Mouse (Mus musculus) urinary bladder, postnatal 4 days (tissue): ENCODE measurements around the gene Eipr1.
"Not testable (repeated sequence)": the region's sequence is repeated elsewhere in the genome, so short reads cannot be mapped to it uniquely, and the experiment has no call there.

Source experiments
- DNase-seq, 2 experiments: peaks; one replicate each; pipeline ENCODE4 v3.0.0; 2021 to 2022; ENCODE audit warnings: low spot score in 2 of 2

Gene Eipr1

GRCm38 (mm10) chr12:28751508-28752263 lies at the start of gene Eipr1:
Eipr1 (plus strand) TSS chr12:28751803.
- DNase-seq: peak; percentile 82 to 87

GRCm38 (mm10) chr12:28704381-28704780 lies 47.2 kb upstream of the Eipr1 start:
- no peak for DNase-seq

- DNase-seq: no peak
Observed at GRCm38 (mm10) chr12:28705204-28705603, 46.4 kb upstream of the Eipr1 start.

DNA sequence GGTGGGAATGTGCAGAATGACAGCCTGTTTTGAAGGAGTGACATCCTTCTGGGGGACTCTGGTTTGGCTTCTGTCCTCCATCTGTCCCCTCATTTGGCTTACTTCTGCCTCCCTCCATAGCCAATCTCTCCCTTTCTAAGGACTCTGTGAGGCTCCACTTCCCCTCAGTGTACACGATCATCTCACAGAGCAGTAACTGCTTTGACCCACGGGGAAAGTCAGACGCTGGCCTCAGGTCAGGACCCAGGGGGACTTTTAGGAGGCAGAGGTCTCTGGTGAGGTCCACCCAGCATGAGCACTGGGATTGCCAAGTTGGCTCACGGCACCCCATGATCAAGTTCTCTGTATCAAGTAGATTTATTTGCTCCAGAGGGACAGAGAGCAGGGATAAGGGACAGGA lies 43.4 kb upstream of the Eipr1 start:
- DNase-seq: no peak

DNA sequence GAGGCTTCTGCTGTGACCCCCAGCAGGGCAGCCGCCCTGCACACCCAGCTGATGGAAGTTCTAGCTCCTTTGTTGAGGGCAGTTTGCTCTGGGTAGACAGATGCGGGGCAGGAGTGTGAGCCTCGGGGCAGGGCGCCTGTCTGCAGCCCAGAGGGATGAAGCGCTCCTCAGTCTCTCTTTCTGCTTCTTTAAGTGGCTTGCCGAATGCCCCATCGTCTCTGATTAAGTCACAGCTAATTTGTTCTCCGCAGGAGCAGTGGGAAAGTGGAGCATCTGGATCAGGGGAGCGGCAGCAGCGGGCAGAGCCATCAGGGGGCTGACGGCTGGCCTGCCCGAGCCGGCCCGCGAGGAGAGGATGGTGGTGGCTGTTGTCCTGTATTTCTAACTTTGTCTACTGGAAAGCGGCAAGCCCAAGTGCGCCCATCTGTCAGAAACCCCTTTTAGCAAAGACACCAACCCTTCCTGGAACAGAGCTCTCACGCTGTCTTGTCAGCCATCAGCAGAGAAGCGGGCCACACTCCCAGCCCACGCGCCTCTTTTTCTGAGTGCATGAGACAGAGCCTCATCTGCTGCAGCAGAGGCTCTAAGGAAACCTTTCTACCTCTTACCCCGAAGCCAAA lies 40.9 kb upstream of the Eipr1 start:
- no peak for DNase-seq

DNA sequence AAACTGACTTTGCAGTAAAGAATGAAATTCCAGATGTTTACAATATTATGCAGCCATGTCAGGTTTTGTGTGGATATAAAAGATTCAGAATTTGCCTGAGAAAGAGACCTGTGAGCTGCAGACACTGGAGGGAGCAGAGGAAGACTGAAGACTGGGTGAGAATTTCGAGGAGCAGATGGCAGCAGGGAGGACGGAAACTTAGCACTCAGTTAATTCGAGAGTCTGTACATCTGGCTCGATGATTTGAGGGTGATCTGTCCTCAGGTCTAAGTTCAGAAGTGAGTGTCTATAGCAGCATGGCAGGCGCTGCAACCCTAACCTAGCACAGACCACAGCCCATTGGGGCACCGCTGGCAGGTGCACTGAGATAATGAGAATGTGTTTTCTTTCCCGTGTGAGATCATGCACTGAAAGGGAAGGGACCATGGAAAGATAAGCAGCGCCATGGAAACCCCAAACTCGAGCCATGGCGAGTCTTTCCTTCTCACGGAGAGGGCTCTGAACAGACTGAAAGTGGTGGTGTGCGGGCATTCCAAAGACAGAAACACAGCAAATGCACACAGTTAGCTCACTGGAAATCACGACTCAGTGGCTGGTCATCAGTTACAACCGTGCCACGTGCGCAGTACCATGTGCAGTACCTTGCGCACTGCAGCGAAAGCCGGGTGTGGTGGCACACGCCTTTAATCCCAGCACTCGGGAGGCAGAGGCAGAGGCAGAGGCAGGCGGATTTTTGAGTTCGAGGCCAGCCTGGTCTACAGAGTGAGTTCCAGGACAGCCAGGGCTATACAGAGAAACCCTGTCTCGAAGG lies 36.6 kb upstream of the Eipr1 start:
- DNase-seq: no peak

GRCm38 (mm10) chr12:28717066-28717465 lies 34.5 kb upstream of the Eipr1 start:
- no peak for DNase-seq

GRCm38 (mm10) chr12:28718106-28718505 lies 33.5 kb upstream of the Eipr1 start:
- DNase-seq: no peak

- DNase-seq: no peak
Observed at GRCm38 (mm10) chr12:28724366-28724765, 27.2 kb upstream of the Eipr1 start.

- no peak for DNase-seq
Observed at GRCm38 (mm10) chr12:28726204-28726603, 25.4 kb upstream of the Eipr1 start.

- no peak for DNase-seq
Observed at GRCm38 (mm10) chr12:28727061-28727460, 24.5 kb upstream of the Eipr1 start.

DNA sequence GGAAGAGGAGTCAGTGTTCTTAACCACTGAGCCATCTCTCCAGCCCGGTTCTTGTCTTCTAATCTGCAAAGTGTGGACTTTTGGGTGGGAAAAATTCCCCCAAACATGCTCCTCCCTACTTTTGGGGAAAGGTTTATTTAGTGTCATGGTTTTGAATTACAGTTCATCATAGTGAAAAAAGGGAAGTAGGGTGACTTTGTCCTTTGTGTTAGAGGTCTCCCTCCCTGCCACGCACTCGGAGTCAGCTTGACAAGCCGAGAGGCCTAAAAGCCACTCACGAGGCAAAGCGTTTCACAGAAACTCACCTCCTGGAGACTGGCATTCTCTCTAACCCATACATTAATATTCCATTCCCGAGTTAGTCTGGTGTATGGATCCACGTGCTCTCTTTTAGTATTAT lies 19.0 kb upstream of the Eipr1 start:
- DNase-seq: no peak

DNA sequence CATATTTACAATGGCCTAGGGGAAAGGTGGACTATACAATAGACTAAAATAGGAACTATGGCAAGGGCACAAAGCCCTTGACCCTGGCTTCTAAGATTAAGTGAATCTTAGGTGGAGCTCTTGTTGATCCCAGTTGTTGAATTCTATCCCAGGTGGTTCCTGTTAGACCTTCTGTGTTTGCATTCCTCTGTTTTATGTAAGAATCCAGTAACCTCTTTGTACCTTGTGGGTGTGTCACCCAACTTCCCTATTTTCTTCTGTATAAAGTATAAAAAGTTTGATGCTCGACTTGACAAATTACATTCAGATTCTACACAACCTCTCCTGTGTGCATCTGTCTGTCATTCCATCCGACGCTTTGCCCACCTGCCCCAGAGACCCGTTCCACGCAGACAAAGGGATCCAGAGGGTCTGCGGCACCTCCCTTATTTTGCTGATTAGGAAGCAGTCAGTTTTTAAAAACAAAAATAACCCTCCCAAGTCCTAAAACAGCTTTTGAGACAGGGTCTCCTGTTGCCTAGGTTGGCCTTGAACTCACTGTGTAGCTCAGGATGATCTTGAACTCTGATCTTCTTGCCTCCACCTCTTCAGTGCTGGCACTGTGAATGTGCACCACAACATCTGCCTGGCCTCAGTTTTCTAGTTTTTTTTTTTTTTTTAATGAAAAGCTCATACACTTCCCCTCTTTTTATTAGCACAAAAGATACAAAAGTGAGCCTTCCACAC lies 17.9 kb upstream of the Eipr1 start:
- not testable (repeated sequence) for DNase-seq

GRCm38 (mm10) chr12:28734271-28734670 lies 17.3 kb upstream of the Eipr1 start:
- DNase-seq: no peak

- DNase-seq: no peak
Observed at GRCm38 (mm10) chr12:28735293-28735692, 16.3 kb upstream of the Eipr1 start.

DNA sequence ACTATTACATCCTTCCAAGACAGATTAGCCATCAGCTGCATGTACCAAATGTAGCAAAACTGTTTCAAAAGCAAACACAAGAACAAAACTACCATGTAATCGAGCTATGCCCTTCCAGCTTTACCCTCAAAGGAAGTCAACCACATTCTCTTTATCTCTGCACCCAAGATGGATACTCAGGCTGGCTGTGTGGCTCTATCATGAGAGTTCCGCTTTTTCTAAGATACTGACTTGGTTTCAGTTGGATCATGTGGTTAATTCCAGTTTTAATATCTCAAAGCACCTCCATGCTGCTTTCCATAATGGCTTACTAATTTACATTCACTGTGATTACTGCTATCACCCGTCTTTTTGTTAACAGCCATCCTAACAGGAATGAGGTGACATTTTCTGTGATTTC lies 8.3 kb upstream of the Eipr1 start:
- DNase-seq: no peak

DNA sequence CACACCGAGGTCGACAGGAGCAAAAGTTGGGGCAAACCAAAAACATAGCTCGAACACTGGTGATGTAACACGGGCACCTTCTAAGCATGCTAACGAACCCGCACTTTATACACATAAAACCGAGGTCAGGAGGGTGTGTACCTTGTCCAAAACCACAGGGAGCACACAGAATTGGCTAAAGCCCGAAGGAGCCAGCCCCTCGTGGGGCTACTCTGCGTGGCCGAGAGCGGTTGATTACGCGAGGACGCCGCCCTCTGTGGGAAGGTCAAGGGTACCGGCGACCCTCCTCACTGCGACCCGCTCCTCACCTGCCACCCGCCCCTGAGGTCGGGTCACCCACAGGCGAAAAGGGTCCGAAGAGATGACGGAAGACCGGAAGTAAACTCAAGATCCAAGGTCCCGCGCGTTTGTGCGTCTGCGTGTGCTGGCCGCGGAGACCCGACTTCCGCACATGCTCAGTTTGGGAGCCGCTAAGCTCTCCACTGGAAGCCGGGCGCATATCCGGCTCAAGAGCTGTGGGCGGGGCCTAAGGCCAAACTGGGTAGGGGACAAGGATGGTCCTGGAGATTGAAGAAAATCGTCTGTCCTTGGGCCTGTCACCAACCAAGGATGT lies 1.5 kb upstream of the Eipr1 start, which contains the start of gene Trappc12:
Trappc12 (minus strand) TSS at position 452 of the 613 bp plus-strand sequence.
- DNase-seq: peak; percentile 78 to 87

GRCm38 (mm10) chr12:28750876-28751275 lies 727 bp upstream of the Eipr1 start:
- no peak for DNase-seq

GRCm38 (mm10) chr12:28756019-28756418 lies 4.4 kb downstream of the Eipr1 start:
- DNase-seq: no peak

DNA sequence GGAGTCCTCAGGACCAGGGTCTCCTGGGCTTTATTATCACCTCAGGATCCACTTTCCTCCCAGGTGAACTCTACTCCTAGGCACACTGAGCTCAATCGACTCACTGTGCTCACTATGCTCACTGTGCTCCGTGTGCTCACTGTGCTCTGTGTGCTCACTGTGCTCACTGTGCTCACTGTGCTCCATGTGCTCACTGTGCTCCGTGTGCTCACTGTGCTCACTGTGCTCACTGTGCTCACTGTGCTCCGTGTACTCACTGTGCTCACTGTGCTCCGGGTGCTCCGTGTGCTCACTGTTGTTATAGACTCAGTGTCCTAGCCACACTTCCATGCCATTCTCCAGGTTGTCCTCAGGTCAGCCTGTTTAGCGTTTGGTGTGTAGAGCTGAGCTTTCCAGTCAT lies 18.4 kb downstream of the Eipr1 start:
- no peak for DNase-seq

GRCm38 (mm10) chr12:28773815-28774214 lies 22.2 kb downstream of the Eipr1 start:
- no peak for DNase-seq
